Mouse (Mus musculus): ENCODE results near the gene Arf5. TPM values are rescaled to one million over a fixed set of nuclear protein-coding genes. Genes with fewer than 3 reads are reported as not detected.

The Arf5 gene
- 29.5 to 45.0 TPM (median 41.6 TPM) in 3 replicates for total RNA-seq (2017)

DNA sequence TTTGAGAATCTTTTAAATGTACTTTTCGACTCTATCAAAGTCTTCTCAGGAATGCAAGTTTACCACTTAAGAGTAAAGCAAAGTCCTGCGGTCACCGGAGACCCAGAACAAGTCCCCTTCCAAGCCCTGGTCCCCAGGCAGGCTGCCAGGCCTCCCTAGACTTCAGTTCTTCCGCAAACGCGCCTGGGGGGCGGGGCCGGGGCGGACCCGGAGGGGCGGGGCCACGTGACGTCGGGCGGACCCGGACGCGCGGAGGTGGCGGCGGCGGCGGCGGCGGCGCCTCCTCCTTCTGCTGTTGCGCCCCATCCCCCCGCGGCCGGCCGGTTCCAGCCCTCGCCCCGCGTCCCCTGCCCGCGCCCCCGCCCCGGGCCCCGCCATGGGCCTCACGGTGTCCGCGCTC is at the start of gene Arf5:
TSS of gene Arf5 (plus strand) at position 248 of the 400 bp plus-strand sequence.
- 0 out of 2 replicates have a peak, but pooled peaks have one; percentile 16 for ATAC-seq (replicated peaks; ENCODE audit: insufficient number of reproducible peaks, low FRiP score, low TSS enrichment, poor library complexity, severe bottlenecking)

DNA sequence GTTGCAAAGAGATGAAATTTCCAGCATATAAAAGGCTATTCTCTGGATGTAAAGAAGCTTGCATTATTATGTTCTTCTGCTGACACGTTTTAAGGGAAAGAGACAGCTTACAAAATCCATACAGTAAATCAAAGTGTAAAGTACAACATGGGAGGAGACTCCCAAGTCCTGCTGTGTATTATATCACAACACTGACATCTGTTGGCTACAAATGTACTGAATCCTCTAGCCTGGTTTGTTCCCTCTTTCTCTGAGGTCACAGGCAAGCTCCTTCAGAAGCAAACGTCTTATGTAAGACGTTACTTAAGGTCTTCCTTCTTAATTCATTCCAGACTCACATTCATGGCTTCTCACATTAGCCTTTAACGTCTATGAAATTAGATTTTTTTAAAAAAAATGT is 41.4 kb upstream of the Arf5 start:
- no peak for ATAC-seq (replicated peaks; ENCODE audit: insufficient number of reproducible peaks, low FRiP score, low TSS enrichment, poor library complexity, severe bottlenecking)

DNA sequence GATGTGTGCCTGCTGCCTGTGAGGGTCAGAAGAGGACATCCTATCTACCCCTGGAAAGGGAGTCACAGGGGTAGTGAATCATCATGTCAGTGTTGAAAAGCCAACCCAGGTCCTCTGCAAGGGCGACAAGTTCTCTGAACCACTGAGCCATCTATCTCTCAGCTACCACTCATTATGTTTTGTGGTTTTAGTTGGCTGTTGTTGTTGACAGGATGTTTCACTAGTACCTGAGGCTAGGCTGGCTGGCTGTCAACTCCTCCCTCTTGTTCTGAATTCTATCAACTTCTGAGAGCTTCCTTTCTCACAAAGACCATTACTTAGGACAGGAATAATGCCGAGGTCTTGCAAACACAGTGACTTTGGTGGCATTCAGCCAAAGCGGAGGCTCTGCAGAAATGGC is 38.2 kb upstream of the Arf5 start:
- ATAC-seq (replicated peaks; ENCODE audit: insufficient number of reproducible peaks, low FRiP score, low TSS enrichment, poor library complexity, severe bottlenecking) = no peak

DNA sequence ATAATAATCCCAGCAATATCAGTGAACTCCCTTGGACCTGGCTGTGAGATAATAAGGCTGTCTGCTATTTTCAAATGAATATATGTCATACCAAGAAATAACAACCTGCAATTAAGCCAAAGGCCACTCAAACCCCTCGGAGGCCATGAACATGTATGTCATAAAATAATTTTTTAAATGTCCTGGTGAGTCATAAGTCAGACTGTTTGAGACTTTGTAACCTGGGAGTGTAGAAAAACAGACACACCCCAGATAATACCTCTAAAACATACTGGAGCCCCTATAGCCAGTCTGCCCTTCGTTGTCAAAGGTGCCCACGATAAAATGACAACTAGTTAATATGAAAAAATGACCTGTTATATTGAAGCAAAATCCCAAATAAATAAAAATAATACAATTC is 34.3 kb upstream of the Arf5 start:
- no peak for ATAC-seq (replicated peaks; ENCODE audit: insufficient number of reproducible peaks, low FRiP score, low TSS enrichment, poor library complexity, severe bottlenecking)

DNA sequence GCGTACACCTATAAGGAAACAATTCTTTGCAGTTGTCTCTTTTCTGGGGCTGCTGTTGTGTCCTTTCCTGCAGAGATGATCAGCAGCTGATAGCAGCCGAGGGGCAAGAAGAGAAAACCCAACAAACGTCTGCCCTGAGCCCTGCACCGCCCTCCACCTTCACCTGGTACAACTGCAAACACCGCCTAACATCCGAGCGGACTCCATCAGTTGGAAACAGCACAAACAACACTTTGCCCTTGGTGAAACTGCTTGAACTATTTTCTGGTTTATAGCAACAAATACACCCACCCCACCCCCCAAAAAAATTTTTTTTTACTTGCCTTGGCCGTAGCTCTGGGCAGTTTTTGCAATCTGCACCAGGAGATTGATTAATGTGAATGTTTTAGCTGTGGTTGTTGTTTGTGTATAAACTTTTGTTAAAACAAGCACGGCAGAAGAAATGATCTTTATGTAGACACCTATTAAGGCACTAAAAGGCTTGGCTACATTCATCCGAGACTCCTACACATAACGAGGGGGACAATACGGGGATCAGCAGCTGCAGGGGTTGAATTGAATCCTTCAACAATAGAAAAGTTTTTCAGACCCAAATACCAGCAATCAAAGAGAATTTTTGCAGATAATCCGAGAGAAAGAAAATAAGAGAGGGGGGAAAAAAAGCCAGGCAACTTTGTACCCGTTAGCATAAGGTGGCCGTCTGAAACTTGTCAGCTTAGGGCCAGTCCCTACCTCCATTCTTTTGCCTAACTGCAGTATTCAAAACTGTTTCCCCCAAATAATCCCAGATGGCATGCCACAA is 27.1 kb upstream of the Arf5 start:
- no peak for ATAC-seq (replicated peaks; ENCODE audit: insufficient number of reproducible peaks, low FRiP score, low TSS enrichment, poor library complexity, severe bottlenecking)

DNA sequence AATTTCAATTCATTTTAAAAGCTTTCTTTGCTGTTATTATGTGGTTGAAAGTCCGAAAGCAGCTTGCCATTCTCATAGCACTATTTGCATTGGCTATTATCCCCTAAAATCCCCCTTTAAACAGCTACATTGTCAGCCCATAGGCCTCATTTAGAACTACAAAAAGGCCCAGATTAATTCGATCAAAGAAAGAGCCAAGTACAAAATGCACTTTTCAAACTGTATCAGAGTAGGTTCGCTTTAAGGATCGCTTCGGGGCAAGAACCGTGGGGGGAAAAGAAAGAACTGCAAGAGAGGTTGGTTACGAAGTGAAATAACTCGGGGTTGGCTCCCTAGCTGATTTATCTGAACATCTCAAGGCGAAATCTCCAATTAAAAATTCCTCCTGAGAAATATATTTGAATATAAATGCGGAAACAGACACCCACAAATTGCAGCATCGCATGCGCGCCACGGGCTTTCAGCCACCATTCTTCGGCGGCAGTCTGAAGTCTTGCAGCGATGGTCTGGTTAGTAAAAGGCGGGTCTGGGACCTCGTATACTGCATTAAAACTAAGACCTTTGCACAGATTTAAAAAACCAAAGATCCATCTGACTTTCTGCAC is 26.4 kb upstream of the Arf5 start:
- no peak for ATAC-seq (replicated peaks; ENCODE audit: insufficient number of reproducible peaks, low FRiP score, low TSS enrichment, poor library complexity, severe bottlenecking)

DNA sequence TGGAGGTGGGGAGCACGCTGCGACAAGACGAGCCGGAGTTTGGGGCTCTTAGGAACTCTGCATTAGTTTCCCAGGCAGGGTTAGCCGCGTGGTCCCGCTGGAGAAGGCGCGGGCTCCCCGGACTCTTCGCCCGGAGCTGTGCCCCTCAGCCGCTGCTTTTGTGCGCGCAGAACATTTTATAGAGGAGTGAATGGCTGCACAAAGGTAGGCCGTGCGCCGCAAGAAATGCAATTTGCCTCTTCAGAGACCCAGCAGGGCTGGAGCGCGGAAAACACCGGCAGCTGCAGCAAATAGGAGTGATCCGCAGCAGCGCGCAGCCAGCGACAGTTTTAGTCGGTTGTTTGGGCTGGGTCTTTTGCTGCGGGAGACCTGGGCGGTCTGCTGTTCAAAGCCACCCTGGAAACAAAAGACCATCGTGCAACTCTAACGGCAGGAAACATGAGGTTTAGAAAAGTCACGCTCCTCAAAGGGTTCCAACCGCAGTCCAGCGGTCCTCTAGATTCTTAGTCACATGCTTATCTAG is 25.6 kb upstream of the Arf5 start, which contains the start of gene Zfp800:
TSS of gene Zfp800 (minus strand) at position 325 of the 523 bp plus-strand sequence.
- no peak for ATAC-seq (replicated peaks; ENCODE audit: insufficient number of reproducible peaks, low FRiP score, low TSS enrichment, poor library complexity, severe bottlenecking)

DNA sequence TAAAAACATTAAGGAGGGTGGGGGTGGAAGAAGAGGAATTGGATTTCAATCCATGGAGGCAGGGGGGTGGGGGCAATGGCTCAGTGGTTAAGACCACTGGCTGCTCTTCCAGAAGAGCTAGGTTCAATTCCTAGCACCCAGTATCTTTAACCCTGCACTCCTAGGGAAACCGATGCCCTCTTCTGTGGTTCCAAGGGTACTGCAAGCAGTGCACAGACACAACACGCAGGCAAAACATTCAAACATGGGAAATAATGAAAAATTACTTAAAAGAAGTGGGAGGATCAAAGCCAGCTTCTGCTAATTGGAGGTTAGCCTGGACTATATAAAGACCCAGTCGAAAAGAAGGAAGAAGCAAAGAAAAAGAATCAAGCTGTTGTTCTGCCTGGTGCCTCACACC is 24.6 kb upstream of the Arf5 start:
- ATAC-seq (replicated peaks; ENCODE audit: insufficient number of reproducible peaks, low FRiP score, low TSS enrichment, poor library complexity, severe bottlenecking) = no peak

DNA sequence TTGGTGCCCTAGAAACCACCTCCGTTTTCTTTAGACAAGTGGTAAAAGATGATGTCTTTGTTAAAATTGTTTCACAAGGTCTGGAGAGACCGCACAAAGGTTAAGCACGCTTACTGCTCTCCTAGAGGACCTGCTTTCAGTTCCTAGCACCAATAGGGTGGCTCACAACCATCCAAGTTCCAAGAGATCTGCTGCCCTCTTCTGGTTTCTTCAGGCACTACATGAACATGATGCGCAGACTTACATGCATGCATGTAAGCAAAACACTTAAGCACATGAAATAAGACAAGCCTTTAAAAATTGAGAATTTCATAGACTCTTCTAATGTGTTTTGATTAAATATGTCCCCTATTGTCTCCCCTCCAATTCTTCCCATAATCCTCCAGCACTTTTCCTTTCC is 23.6 kb upstream of the Arf5 start:
- ATAC-seq (replicated peaks; ENCODE audit: insufficient number of reproducible peaks, low FRiP score, low TSS enrichment, poor library complexity, severe bottlenecking) = no peak

DNA sequence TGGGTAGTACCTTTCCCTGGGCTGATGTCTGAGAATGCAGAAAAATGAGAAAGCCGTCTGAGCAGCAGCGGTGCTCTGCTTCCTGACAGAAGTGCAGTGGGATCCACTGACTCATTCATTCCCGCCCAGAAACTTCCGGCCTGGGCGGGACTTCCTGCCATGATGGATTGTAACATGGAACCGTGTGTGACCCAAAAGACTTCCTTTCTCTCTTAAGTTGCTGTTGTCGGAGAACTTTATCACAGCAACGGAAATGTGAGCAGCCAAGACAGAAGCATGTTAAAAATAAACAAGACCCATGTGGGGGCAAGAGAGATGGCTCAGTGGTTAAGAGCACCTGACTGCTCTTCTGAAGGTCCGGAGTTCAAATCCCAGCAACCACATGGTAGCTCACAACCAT is 13.3 kb upstream of the Arf5 start:
- ATAC-seq (replicated peaks; ENCODE audit: insufficient number of reproducible peaks, low FRiP score, low TSS enrichment, poor library complexity, severe bottlenecking) = peak; percentile 53; the same call in 1 of the 2 replicates

DNA sequence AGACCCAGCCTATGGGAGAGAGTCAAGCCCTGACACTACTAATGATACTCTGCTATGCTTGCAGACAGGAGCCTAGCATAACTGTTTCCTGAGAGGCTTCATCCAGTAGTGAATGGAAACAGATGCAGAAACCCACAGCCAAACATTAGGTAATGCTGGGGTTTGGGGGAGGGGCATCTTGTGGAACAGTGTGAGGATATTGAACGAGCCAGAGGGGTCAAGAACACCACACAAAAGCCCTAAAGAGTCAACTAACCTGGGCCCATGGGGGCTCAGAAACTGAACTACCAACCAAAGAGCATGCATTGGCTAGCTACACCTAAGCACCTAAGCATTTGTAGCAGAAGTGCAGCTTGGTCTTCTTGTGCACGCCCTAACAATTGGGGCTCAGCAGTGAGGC is 12.1 kb upstream of the Arf5 start:
- no peak for ATAC-seq (replicated peaks; ENCODE audit: insufficient number of reproducible peaks, low FRiP score, low TSS enrichment, poor library complexity, severe bottlenecking)

DNA sequence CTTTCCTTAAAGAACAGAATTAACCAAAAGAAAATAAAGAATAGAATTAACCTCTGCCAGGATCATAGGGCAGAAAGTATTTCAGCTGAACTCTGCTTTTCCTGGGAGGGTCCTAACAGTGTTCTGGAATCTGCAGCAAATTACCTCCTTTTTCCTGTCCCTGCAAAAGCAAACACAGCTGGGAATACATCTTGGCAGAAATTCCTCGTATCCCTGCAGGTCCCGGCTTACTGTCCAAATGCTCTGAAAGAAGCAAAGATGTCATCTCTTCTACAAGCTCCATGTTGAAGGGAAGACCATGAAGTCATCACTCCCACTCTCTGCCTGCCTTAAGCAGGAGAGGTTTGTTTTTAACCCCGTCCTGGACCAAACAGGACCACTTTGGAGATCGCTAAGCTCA is 6.4 kb upstream of the Arf5 start:
- no peak for ATAC-seq (replicated peaks; ENCODE audit: insufficient number of reproducible peaks, low FRiP score, low TSS enrichment, poor library complexity, severe bottlenecking)

DNA sequence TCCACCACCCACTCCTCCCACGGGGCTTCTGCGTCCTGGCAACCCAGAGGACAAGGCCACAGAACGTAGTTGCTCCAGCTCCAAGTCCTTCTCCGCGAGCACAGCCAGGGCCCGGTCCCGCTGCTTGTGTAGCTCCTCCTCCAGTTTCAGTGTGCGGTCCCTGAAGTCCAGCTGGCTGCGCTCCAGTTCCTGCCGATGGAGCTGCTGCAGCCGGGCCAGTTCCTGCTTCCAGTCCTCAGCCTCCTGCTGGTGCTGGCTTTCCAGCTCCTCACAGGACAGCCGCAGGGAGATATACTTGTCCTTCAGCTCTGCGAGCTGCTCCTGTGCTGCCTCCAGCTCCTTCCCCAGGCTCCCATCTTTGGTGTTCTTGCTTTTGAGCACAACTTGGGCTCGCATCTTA is 4.9 kb upstream of the Arf5 start:
- ATAC-seq (replicated peaks; ENCODE audit: insufficient number of reproducible peaks, low FRiP score, low TSS enrichment, poor library complexity, severe bottlenecking) = no peak

DNA sequence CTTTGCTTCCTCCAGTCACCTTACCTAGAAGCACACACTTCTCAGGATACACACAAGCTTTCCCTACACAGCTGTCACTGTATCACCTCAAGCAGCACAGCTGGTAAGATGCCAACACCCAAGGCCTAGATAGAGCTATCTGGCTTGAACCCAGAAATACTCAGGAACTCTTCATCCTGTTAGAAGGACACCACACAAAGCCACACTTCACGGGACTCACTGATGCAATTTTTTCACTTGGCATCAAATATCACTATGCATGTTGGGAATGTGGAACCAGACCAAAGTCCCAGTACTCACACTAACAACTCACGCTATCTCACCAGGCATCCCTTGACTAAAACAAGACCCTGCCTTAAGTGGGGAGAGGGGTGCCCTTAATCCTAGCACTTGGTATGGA is 3.7 kb upstream of the Arf5 start:
- ATAC-seq (replicated peaks; ENCODE audit: insufficient number of reproducible peaks, low FRiP score, low TSS enrichment, poor library complexity, severe bottlenecking) = no peak

DNA sequence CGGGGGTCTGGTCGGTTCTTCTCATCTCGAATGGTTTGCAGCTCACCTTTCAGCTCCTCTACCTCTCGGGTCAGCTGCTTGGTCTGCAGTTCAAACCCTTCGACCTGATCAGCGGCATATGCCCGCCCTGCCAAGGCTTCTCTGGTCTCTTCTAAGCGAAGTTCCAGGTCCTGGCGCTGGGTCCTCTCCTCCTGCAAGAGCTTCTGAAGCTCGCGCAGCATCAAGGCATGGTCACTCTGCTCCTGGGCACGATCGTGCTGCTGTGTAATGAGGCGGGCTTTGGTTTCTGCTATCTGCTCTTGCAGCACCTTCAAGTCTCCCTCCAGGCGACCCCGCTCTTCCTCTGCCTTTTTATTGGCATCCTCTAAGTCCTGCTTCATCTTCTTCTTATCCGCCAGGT is 3.0 kb upstream of the Arf5 start:
- no peak for ATAC-seq (replicated peaks; ENCODE audit: insufficient number of reproducible peaks, low FRiP score, low TSS enrichment, poor library complexity, severe bottlenecking)

DNA sequence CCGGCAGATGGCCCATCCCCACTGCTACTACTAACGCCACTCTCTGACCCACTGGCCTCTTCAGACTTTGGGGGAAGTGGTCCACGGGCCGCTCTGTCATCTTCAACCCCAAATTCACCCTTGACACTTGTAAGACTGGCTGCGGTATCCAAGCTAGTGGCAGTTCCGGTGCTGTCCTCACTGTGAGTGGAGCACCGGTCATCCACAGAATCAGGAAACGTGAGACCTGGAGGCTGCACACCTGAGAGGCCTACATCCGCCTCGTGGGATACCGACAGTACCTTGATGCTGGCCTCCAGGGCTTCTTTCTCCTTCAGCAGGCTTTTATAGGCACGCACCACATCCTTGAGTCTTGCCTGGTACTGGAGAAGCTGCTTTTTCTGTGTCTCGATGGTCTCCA is 2.5 kb upstream of the Arf5 start:
- no peak for ATAC-seq (replicated peaks; ENCODE audit: insufficient number of reproducible peaks, low FRiP score, low TSS enrichment, poor library complexity, severe bottlenecking)

DNA sequence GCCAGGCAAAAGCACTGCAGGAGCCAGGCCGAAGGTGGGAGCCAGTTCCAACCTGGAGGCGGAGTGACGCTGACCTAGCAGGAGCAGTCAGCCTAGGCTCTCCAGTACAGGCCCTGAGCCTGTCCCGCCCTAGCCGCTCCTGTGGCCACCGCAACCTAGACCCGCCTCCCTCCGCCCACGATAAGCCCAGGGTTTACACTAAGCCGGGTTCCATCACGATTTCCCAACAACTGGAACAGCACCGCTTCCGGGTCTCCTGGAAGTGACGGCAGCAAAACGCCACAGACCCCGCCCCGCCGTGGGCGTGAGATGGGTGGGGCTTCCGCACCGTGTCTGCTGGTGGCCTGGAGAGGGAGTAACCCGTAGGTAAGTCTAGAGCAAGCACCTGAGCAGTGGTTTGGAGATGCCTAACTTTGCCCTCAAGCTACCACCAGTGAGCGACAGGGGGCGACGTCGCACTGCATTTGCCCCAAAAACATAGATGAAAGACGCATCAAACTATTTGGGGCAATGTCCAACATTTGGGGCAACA is 1.8 kb upstream of the Arf5 start:
- ATAC-seq (replicated peaks; ENCODE audit: insufficient number of reproducible peaks, low FRiP score, low TSS enrichment, poor library complexity, severe bottlenecking) = peak; percentile 89

DNA sequence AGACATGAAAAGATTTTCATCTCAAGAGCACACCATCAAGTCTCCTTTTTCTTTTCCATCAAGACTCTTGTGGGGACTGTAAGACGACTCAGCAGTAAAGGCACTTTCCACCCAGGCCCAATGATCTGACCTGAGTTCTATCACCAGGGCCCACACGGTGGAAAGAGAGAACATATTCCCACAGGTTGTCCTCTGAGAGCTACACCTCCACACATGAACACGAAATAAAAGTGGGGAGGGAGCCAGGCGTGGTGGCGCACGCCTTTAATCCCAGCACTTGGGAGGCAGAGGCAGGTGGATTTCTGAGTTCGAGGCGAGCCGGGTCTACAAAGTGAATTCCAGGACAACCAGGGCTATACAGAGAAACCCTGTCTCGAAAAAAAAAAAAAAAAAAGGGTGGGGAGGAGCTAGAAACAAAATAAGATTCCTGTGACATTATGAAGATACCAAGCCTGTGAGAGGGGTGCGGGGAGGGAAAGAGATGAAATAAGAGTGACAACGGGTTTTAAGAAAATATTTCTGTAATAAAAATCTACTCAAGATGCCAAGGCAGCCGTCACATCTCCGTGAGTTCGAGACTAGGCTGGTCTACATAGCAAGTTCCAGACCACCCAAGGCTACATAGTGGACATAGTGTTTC is 589 bp upstream of the Arf5 start:
- ATAC-seq (replicated peaks; ENCODE audit: insufficient number of reproducible peaks, low FRiP score, low TSS enrichment, poor library complexity, severe bottlenecking) = no peak

Data from monocyte, adult 5-6 weeks (primary cell).